Mouse (Mus musculus) midbrain, embryonic 12.5 days (tissue): ENCODE data around the gene Pard3b. TPM values are rescaled to one million over a fixed set of nuclear protein-coding genes. Genes with fewer than 3 reads are reported as not detected.

Experiments
- ATAC-seq: fragments of 200-750 bp; cut with Nextera tagmentation; 2 replicates; pipeline ENCODE4 v1.8.0; 2017; ENCODE audit warnings: low read depth, moderate TSS enrichment, moderate library complexity; ENCODE audit not compliant: low FRiP score
- H3K27ac ChIP-seq: fragments of 300-500 bp; sonication (generic); replicated peaks from 2 replicates; pipeline ENCODE4 v1.5.1; 2016; ENCODE audit warnings: mild to moderate bottlenecking
- H3K27me3 ChIP-seq: fragments of 300-500 bp; sonication (generic); 2 replicates; pipeline ENCODE4 v1.6.1; 2016; ENCODE audit warnings: mild to moderate bottlenecking
- H3K36me3 ChIP-seq: fragments of 300-500 bp; sonication (generic); 2 replicates; pipeline ENCODE4 v1.6.1; 2016
- H3K4me1 ChIP-seq: fragments of 300-500 bp; sonication (generic); 2 replicates; pipeline ENCODE4 v1.6.1; 2016
- H3K4me2 ChIP-seq: fragments of 300-500 bp; sonication (generic); replicated peaks from 2 replicates; pipeline ENCODE4 v1.6.1; 2016; ENCODE audit warnings: mild to moderate bottlenecking, moderate library complexity
- H3K4me3 ChIP-seq: fragments of 300-500 bp; sonication (generic); 2 replicates; pipeline ENCODE4 v1.5.1; 2016; ENCODE audit warnings: mild to moderate bottlenecking
- H3K9ac ChIP-seq: fragments of 300-500 bp; sonication (generic); replicated peaks from 2 replicates; pipeline ENCODE4 v1.6.1; 2016; ENCODE audit warnings: mild to moderate bottlenecking, moderate library complexity
- H3K9me3 ChIP-seq: fragments of 300-500 bp; sonication (generic); 2 replicates; pipeline ENCODE4 v1.6.1; 2016; ENCODE audit warnings: mild to moderate bottlenecking
- WGBS: fragments of 180-500 bp; shearing (Covaris S2); methylation state at CpG from one replicate; pipeline ENCODE4 v1.1.7; 2016; 5-methylcytosine and 5-hydroxymethylcytosine counted together
- polyA plus RNA-seq: library from polyadenylated mRNA; unstranded; fragments of >200 nt; fragmentation: Nextera tagmentation; extraction: Ambion mirVana; gene quantifications from 2 replicates; pipeline ENCODE4 v1.2.1, GENCODE M21; 2016

Gene Pard3b
- polyA plus RNA-seq, 1 experiment from 2014 or later, result 18.5 TPM

DNA sequence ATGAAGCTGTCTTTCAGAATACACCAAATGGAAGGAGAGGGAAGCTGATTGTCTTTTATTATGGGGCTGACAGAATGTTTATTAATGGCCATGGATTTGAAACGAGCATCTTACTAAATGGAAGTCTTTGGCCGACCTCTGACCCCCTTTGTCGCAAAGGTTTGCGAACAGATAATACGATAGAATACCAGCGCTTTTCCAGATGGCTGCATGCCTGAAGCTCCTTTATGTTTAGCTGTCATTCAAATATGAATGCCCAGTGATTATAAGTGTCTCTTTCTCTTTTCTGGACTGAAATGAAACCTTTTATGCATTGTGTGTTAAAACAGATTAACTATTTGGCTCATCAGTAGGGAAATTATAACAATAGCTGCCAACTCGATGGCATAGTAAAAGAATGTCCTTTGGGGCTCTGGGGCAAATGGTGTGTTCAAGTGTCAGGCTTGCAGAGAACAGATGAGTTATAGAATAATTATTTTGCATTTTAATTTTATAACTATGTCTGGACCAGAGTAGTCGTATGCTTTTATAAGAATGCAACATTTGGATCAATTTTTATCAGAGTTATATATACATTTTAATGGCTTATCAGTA lies 46.7 kb downstream of the Pard3b start:
- no peaks in the 10 kb centered on the region for H3K9me3 ChIP-seq
- H3K4me1 ChIP-seq, result peaks cover 18% of the 10 kb centered on the region
- WGBS, result 14% methylated on average over 8 of the region's 8 CpGs
- ATAC-seq, result peak; percentile 60; the same call in 1 of the 2 replicates
- peaks cover 5% of the 10 kb centered on the region; the same call in 1 of the 2 replicates for H3K27me3 ChIP-seq
- no peak overlapping the region for H3K27ac ChIP-seq
- no peak overlapping the region for H3K9ac ChIP-seq
- no peaks in the 10 kb centered on the region for H3K36me3 ChIP-seq
- no peak overlapping the region for H3K4me2 ChIP-seq
- H3K4me3 ChIP-seq, result no peak overlapping the region

DNA sequence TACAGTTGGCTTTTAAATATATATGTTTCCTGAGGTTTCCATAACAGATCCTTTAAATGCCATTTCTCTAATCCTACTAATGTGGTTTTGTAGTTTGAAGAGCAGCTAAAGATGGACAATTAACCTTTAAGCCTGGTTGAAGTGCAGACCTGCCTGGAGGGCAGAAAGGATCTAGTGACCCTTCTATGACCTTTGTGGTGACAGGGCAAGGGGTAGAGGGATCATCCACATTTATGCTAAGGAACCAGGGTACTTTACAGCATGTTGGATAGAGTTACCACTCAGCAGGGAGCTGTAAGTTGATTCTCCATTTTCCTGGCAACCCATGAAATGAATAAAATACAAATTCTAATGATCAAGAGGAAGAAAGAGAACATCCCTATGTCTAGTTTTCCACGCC lies 47.3 kb downstream of the Pard3b start:
- 38% methylated on average over 1 of the region's 1 CpGs for WGBS
- Histone ChIP-seq H3K4me3 (no peak overlapping the region), H3K9ac (no peak overlapping the region), H3K4me2 (no peak overlapping the region), H3K27me3 (peaks cover 5% of the 10 kb centered on the region; the same call in 1 of the 2 replicates), H3K36me3 (no peaks in the 10 kb centered on the region), H3K4me1 (peaks cover 18% of the 10 kb centered on the region), H3K27ac (no peak overlapping the region), H3K9me3 (no peaks in the 10 kb centered on the region)
- ATAC-seq, result no peak

DNA sequence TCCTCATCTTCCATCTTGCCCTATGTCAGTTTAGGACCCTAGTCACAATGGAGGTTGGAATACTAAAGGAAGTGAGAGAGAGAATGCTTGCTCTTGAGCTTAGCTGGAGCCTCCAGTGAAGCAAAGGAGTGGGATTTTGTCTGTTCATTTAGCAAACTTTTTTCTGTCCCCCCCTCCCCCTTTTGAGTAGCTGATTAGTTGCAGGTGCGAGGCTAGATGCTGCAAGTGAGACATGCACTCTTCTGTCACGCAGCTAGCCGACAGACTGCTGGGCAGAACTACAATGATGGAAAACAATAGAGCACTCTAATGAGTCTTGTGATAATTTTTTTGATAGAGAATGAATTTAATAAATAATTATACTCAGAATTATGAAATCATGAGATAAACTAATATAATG lies 49.7 kb downstream of the Pard3b start:
- Histone ChIP-seq H3K4me2 (no peak overlapping the region), H3K9ac (no peak overlapping the region), H3K27ac (no peak overlapping the region), H3K4me3 (no peak overlapping the region), H3K27me3 (peaks cover 5% of the 10 kb centered on the region; the same call in 1 of the 2 replicates), H3K9me3 (no peaks in the 10 kb centered on the region), H3K36me3 (no peaks in the 10 kb centered on the region), H3K4me1 (peaks cover 18% of the 10 kb centered on the region)
- WGBS, result 50% methylated on average over 3 of the region's 3 CpGs
- no peak for ATAC-seq

DNA sequence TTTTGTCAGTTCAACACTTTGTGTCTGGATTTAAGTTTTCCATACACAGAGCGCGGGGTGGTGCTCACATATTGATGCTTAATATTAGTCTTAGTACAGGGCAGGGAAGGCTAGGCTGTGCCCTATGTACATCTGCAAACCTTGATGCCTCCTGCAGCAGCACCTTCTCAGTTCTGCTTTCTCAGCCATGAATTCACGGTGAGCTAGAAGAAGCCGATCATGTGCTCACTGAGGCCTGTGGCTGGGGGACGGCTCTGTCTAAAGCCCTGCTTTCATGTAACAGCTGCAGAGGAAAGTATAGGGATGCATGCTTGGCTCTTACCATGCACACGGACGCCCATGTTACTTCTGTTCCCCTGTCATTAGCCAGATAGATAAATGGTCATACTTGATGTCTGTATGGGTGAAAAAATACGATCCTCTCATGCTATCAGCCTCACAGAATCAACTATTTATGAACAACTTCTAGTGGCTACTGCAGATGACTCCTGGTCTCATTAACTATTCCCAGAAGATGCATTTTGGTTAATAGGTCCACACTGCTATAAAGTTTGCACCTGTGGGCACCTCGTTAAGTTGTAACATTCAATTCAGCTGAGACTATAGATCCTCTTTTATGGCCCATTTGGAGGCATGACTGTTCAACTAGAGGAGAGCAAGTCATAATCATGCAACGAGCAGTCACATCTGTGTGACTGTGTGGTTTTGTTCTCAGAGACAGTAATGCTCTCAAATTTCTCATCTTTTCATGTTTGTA lies 60.0 kb downstream of the Pard3b start:
- no peaks in the 10 kb centered on the region for H3K27me3 ChIP-seq
- H3K27ac ChIP-seq, result no peak overlapping the region
- no peak overlapping the region for H3K9ac ChIP-seq
- no peaks in the 10 kb centered on the region for H3K9me3 ChIP-seq
- ATAC-seq, result no peak
- H3K4me1 ChIP-seq, result peaks cover 3% of the 10 kb centered on the region; the same call in 1 of the 2 replicates
- WGBS, result 81% methylated on average over 10 of the region's 10 CpGs
- no peaks in the 10 kb centered on the region for H3K36me3 ChIP-seq
- no peak overlapping the region for H3K4me2 ChIP-seq
- H3K4me3 ChIP-seq, result no peak overlapping the region

DNA sequence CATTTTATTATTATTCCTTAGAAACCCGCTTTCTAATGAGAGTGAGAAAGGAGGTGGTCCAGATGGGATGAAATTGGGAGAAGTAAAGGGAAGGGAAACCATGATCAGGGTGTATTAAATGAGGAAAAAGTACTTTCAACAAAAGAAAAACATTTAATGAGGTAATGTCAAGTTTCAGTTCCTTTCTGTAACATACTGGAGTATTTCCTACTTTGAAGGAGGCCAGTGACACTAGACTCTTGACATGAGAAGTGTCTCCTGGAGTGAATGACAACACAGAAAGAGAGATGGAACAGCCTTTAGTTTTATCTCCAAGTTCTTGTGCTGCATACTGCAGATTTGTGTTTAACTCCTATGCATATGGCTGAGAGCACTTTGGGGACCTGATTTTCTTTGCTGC lies 71.2 kb downstream of the Pard3b start:
- WGBS, result 81% methylated on average over 1 of the region's 1 CpGs
- ATAC-seq, result no peak
- Histone ChIP-seq H3K27ac (no peak overlapping the region), H3K9ac (no peak overlapping the region), H3K9me3 (no peaks in the 10 kb centered on the region), H3K4me1 (no peaks in the 10 kb centered on the region), H3K36me3 (no peaks in the 10 kb centered on the region), H3K4me2 (no peak overlapping the region), H3K4me3 (no peak overlapping the region), H3K27me3 (no peaks in the 10 kb centered on the region)

DNA sequence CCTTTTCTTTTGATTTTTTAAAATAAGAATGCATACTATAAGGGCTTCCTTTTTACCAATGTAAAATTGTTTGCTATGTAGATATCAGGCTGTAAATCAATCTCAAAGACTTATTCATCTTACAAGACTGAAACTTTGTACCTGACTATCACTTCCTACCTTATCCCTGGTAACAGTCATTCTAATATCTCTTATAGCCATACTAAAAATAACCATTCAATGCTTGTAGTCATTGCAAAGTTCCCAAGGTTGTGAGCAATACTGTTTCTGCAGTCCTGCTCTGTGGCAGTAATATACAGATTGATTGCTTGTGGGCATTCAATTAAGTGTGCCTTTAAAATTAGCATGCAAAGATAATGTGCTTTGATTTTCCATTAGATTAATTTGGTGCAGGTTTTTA lies 72.9 kb downstream of the Pard3b start:
- no peaks in the 10 kb centered on the region for H3K36me3 ChIP-seq
- H3K9me3 ChIP-seq, result no peaks in the 10 kb centered on the region
- no peaks in the 10 kb centered on the region for H3K4me1 ChIP-seq
- H3K4me3 ChIP-seq, result no peak overlapping the region
- no peak for ATAC-seq
- no peak overlapping the region for H3K9ac ChIP-seq
- no peaks in the 10 kb centered on the region for H3K27me3 ChIP-seq
- H3K4me2 ChIP-seq, result no peak overlapping the region
- no peak overlapping the region for H3K27ac ChIP-seq

DNA sequence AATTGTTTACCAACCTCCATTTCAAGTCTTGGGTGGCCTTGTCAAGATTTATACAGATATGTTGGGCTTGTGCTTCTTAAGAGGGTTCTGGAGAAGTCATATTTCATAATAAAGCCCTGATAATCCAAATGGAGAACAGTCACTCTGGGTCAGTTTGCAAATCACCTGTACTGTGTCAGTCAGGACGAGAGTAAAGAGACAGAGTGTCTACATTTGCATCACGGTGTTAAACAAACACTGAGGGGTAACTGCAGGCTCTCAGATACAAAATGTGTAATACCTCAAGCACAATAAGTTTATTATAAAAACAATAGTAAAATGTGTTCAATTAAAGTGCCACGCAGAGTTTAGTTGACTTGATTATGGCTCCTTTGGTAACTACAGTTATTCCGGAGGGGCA lies 91.0 kb downstream of the Pard3b start:
- Histone ChIP-seq H3K4me3 (no peak overlapping the region), H3K27me3 (no peaks in the 10 kb centered on the region), H3K9ac (no peak overlapping the region), H3K4me2 (no peak overlapping the region), H3K36me3 (no peaks in the 10 kb centered on the region), H3K4me1 (no peaks in the 10 kb centered on the region), H3K9me3 (0 out of 2 replicates have a peak, but pooled peaks cover 5% of the 10 kb centered on the region), H3K27ac (no peak overlapping the region)
- WGBS, result 81% methylated on average over 4 of the region's 4 CpGs
- ATAC-seq, result no peak

DNA sequence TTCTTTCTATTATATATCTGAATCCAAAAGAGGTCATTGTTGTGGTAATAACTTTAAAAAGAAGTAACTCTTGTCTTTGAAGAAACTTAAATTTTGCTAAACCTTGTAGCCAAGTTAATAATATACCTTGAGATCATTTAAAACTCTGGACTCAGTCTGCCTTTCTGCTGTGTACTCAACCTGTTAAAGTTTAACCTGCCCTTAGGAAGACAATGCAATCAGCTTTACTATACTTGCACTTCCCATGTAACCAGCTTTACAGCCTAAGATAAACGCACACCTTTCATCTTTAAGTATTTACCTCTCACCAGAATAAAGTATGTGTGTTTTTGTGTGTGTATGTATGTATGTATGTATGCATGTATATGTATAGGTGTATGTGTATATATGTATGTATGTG lies 97.9 kb downstream of the Pard3b start:
- Histone ChIP-seq H3K4me1 (no peaks in the 10 kb centered on the region), H3K9ac (no peak overlapping the region), H3K4me3 (no peak overlapping the region), H3K27ac (no peak overlapping the region), H3K36me3 (no peaks in the 10 kb centered on the region), H3K27me3 (no peaks in the 10 kb centered on the region), H3K4me2 (no peak overlapping the region), H3K9me3 (no peaks in the 10 kb centered on the region)
- no peak for ATAC-seq
- WGBS, result 90% methylated on average over 1 of the region's 1 CpGs

DNA sequence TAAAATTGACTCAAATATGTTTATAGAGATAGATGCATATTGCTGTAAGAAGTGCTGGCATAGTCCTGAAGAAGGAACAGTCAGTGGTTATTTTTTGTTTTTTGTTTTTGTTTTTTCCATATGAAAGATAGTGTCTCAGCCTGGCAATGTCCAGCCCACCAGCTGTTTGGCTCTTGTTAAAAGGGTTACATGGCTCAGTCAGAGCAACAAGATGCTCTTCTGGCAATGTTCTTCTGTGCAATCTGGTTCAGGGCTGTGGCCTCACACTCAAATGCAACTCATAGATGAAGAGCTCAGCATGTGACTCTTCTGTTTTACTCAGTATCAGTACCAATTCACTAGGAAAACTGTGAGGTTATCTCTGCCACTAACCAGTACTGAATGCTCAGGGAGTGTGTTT lies 104.2 kb downstream of the Pard3b start:
- H3K4me1 ChIP-seq, result no peaks in the 10 kb centered on the region
- no peak for ATAC-seq
- no peaks in the 10 kb centered on the region for H3K36me3 ChIP-seq
- no peak overlapping the region for H3K4me2 ChIP-seq
- H3K4me3 ChIP-seq, result no peak overlapping the region
- no peak overlapping the region for H3K9ac ChIP-seq
- H3K27me3 ChIP-seq, result no peaks in the 10 kb centered on the region
- no peak overlapping the region for H3K27ac ChIP-seq
- no peaks in the 10 kb centered on the region for H3K9me3 ChIP-seq

DNA sequence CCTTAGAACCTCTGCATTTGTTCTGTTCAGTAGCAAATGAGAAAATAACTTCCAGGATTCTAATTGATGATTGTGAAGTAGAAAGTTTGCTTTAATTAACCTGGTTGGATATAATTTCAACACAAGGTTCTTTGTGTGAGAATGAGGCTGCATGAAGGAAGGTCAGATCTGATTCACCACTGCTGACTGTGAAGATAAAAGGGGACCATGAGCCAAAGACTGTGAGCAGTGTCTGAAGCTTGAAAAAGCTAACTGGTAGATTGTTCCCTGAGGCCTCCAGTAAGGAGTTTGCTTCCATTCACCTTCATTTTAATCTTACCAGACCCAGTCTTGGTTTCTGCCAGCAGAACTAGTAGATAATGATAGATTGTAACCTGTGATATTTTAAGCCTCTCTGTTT lies 108.9 kb downstream of the Pard3b start:
- no peak overlapping the region for H3K9ac ChIP-seq
- H3K4me2 ChIP-seq, result no peak overlapping the region
- H3K4me3 ChIP-seq, result no peak overlapping the region
- no peaks in the 10 kb centered on the region for H3K36me3 ChIP-seq
- no peak for ATAC-seq
- no peaks in the 10 kb centered on the region for H3K4me1 ChIP-seq
- no peaks in the 10 kb centered on the region for H3K9me3 ChIP-seq
- H3K27ac ChIP-seq, result no peak overlapping the region
- H3K27me3 ChIP-seq, result no peaks in the 10 kb centered on the region

DNA sequence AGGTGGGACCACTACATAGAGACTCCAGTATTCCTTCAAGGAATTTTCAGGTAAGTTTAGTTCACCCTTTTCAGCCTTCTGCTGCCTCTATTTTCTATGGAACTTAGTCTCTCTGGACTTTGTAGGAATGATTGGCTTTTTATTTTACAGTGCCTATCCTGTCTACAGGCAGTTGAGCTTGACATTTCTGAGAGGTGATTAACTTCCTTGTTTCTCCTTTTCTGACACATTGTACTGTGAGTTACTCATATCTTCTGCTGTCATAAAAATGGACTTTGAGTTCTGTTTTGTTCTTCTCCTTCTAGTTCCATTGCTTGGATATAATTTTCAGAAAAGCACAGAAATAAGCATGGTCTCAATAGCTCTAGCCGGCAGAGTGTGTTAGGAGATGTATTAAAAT lies 112.4 kb downstream of the Pard3b start:
- Histone ChIP-seq H3K9ac (no peak overlapping the region), H3K4me3 (no peak overlapping the region), H3K27me3 (no peaks in the 10 kb centered on the region), H3K4me1 (no peaks in the 10 kb centered on the region), H3K36me3 (no peaks in the 10 kb centered on the region), H3K27ac (no peak overlapping the region), H3K4me2 (no peak overlapping the region), H3K9me3 (no peaks in the 10 kb centered on the region)
- no peak for ATAC-seq
- WGBS, result 90% methylated on average over 1 of the region's 1 CpGs

DNA sequence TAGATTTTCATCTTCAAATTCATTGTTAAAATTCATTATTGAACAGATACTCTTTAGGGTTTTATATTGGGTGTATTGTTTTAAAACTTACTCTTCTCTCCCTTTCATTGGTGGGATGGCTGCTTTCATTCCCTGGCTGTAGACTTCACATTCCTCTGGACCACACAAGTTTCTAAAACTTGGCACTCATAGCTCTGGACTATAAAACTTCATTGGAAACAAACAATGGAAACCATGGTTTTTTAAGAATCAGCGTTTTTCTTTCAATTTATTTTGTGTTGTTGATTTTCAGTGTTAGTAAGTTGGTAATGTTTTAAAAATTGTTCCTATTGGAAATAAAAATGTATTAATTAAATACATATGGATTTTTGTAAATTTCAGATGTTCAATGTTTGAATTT lies 118.1 kb downstream of the Pard3b start:
- no peak overlapping the region for H3K4me2 ChIP-seq
- H3K9me3 ChIP-seq, result no peaks in the 10 kb centered on the region
- 89% methylated on average over 1 of the region's 1 CpGs for WGBS
- no peaks in the 10 kb centered on the region for H3K27me3 ChIP-seq
- H3K4me1 ChIP-seq, result no peaks in the 10 kb centered on the region
- ATAC-seq, result no peak
- no peaks in the 10 kb centered on the region for H3K36me3 ChIP-seq
- H3K27ac ChIP-seq, result no peak overlapping the region
- no peak overlapping the region for H3K9ac ChIP-seq
- no peak overlapping the region for H3K4me3 ChIP-seq

DNA sequence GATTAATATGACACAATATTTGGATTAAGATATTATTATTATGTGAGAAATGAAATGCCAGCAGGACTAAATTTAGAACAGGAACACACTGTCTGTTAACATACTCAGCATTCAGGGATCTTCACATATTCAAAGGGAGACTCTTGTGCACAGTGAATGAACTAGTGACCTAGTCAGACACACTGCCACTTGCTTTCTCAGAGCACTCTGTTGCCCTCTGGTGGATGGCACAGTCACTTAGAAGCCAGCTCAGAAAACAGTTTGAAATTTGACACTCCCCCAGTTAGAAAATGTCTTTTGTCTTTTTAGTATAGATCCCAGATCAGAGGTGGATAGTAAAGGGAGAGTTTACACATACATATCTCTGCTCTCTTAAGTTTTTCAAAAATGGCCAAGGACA lies 132.6 kb downstream of the Pard3b start:
- Histone ChIP-seq H3K4me2 (no peak overlapping the region), H3K4me3 (no peak overlapping the region), H3K4me1 (no peaks in the 10 kb centered on the region), H3K9me3 (no peaks in the 10 kb centered on the region), H3K36me3 (no peaks in the 10 kb centered on the region), H3K27ac (no peak overlapping the region), H3K27me3 (no peaks in the 10 kb centered on the region), H3K9ac (no peak overlapping the region)
- peak; percentile 63; the same call in 1 of the 2 replicates for ATAC-seq
